9 mouse cellular contexts compared by ENCODE assay signal in genomic region chr13:35968719-35969430, GRCm38 (mm10). TPM values are rescaled to one million over a fixed set of nuclear protein-coding genes. Genes with fewer than 3 reads are reported as not detected.
DNase-seq lines count a peak whose midpoint lies in the region; ATAC-seq and TF ChIP-seq lines count a peak whose summit lies in the region.
"Had no signal": no experiment of that assay in that cellular context is flagged by ENCODE, and none has a peak within 500 bp of the region (broad histone marks: within the 10 kb centered on the region; RNA-seq: fewer than 3 reads in every experiment).

No protein-coding gene starts in this region.

- H3K4me3 ChIP-seq in E14TG2a.4 (replicated peaks; ENCODE audit: low read length) = peak overlapping the region; percentile 82
- H3K4me3 ChIP-seq in liver, embryonic 11.5 days (ENCODE audit: low read depth, low read length) = peak overlapping the region; percentile 52
- peak overlapping the region; percentile 60 for H3K4me3 ChIP-seq in neural tube, embryonic 14.5 days (ENCODE audit: low read depth, low read length)

- peak; percentile 41; the same call in 1 of the 2 replicates for ATAC-seq in liver, embryonic 11.5 days (replicated peaks; ENCODE audit: low FRiP score)
- ATAC-seq in neural tube, embryonic 14.5 days (ENCODE audit: low read depth) = peak; percentile 86

- peak overlapping the region; percentile 98 for H3K4me2 ChIP-seq in liver, embryonic 11.5 days
- peak overlapping the region; percentile 100 for H3K4me2 ChIP-seq in neural tube, embryonic 14.5 days (ENCODE audit: low read depth, low read length)

- H3K27me3 ChIP-seq in E14TG2a.4 (ENCODE audit: insufficient read depth, low read length) = peaks cover 58% of the 10 kb centered on the region
- peaks cover 34% of the 10 kb centered on the region for H3K27me3 ChIP-seq in liver, embryonic 11.5 days (replicated peaks; ENCODE audit: control insufficient read depth, insufficient read depth, low read length)
- peaks cover 20% of the 10 kb centered on the region for H3K27me3 ChIP-seq in neural tube, embryonic 14.5 days (ENCODE audit: control insufficient read depth, insufficient read depth, low read length)
- H3K27me3 ChIP-seq: CH12.LX had no signal

- intact Hi-C loops in heart, postnatal 14 days (cut with DNase I) = no loop called here

- H3K36me3 ChIP-seq in E14TG2a.4 (ENCODE audit: insufficient read depth, low read length) = no peaks in the 10 kb centered on the region
- no peaks in the 10 kb centered on the region for H3K36me3 ChIP-seq in liver, embryonic 11.5 days (ENCODE audit: control insufficient read depth, insufficient read depth, low read length)
- no peaks in the 10 kb centered on the region for H3K36me3 ChIP-seq in neural tube, embryonic 14.5 days (ENCODE audit: control insufficient read depth, insufficient read depth, low read length)

- peaks cover 23% of the 10 kb centered on the region for H3K4me1 ChIP-seq in E14TG2a.4 (replicated peaks; ENCODE audit: low read depth, low read length)
- peaks cover 5% of the 10 kb centered on the region for H3K4me1 ChIP-seq in liver, embryonic 11.5 days (replicated peaks; ENCODE audit: control insufficient read depth, insufficient read depth, low read length)
- peaks cover 6% of the 10 kb centered on the region; the same call in 1 of the 2 replicates for H3K4me1 ChIP-seq in neural tube, embryonic 14.5 days (ENCODE audit: control insufficient read depth, insufficient read depth, low read length)

- DNase-seq in embryo, embryonic 10 days (ENCODE audit: low spot score) = peak; percentile 72
- no peak for DNase-seq in embryo, embryonic 10.5 days (ENCODE audit: low spot score)
- DNase-seq in embryo, embryonic 9.5 days (ENCODE audit: extremely low spot score) = peak; percentile 70
- peak; percentile 42 to 44 for DNase-seq in heart, postnatal 14 days
- DNase-seq in liver, embryonic 11.5 days (ENCODE audit: low spot score) = peak; percentile 68
- no peak for DNase-seq in right cerebral cortex, postnatal 25 days

- TF ChIP-seq CTCF in E14TG2a.4 (conservative IDR thresholded peaks at IDR 0.05; ENCODE audit: low read length) = no peak

- H3K27ac ChIP-seq in liver, embryonic 11.5 days (ENCODE audit: low read depth, low read length) = no peak overlapping the region
- no peak overlapping the region for H3K27ac ChIP-seq in neural tube, embryonic 14.5 days (ENCODE audit: low read depth, low read length)

- WGBS in liver, embryonic 11.5 days = under 1% methylated on average over 57 of the region's 57 CpGs
- WGBS in neural tube, embryonic 14.5 days = under 1% methylated on average over 50 of the region's 57 CpGs

- peak overlapping the region; percentile 34; the same call in 1 of the 2 replicates for H3K9ac ChIP-seq in liver, embryonic 11.5 days (ENCODE audit: low read depth, low read length)
- peak overlapping the region; percentile 46 for H3K9ac ChIP-seq in neural tube, embryonic 14.5 days (replicated peaks; ENCODE audit: low read depth, low read length)

- peaks cover 4% of the 10 kb centered on the region; the same call in 1 of the 2 replicates for H3K9me3 ChIP-seq in E14TG2a.4 (ENCODE audit: low read length)
- no peaks in the 10 kb centered on the region for H3K9me3 ChIP-seq in liver, embryonic 11.5 days (ENCODE audit: control insufficient read depth, low read length)
- no peaks in the 10 kb centered on the region for H3K9me3 ChIP-seq in neural tube, embryonic 14.5 days (ENCODE audit: control insufficient read depth, low read length)

RNA-seq across cellular contexts. Expression of gene Ppp1r3g, which starts 10.2 kb away (rescaled TPM):
- under 1 TPM; 0.37 to 0.38 TPM for total RNA-seq in heart, postnatal 14 days (2021)
- polyA plus RNA-seq in liver, embryonic 11.5 days (2014; fragmentation: Nextera tagmentation; extraction: Ambion mirVana) = 1.0 and 1.3 TPM in 2 replicates
- 0.10 and 0.43 TPM in 2 replicates for polyA plus RNA-seq in neural tube, embryonic 14.5 days (2014; fragmentation: Nextera tagmentation; extraction: Ambion mirVana)
- total RNA-seq: CH12.LX had no signal

Comparison
In these comparisons a context has a peak if more than half of its experiments do, and no peak if none do; other contexts are left out.
1. DNase-seq: peak in embryo, embryonic 10 days (single experiment), embryo, embryonic 9.5 days (single experiment), heart, postnatal 14 days (2 of 2) and liver, embryonic 11.5 days (single experiment); none in embryo, embryonic 10.5 days (single experiment) and right cerebral cortex, postnatal 25 days (single experiment).
2. Peak in every context shown above with its lines, with median percentiles within 50 percentile points of each other: H3K4me3 ChIP-seq.